Mouse (Mus musculus) megakaryocyte, embryonic 14.5 days (primary cell): ENCODE measurements around the gene Nras. TPM values are rescaled to one million over a fixed set of nuclear protein-coding genes. Genes with fewer than 3 reads are reported as not detected.
A peak's percentile ranks its signal among the peaks of the same experiment; 100 is the strongest.

Experiments used
- H3K27me3 ChIP-seq: replicated peaks from 2 replicates; pipeline ENCODE3; 2012; ENCODE audit warnings: inconsistent platforms
- H3K36me3 ChIP-seq: replicated peaks from 2 replicates; pipeline ENCODE3; 2012; ENCODE audit warnings: low read length, inconsistent platforms, mixed read lengths
- H3K4me1 ChIP-seq: 2 replicates; pipeline ENCODE4 v1.6.1; 2012; ENCODE audit warnings: inconsistent platforms
- H3K4me3 ChIP-seq: replicated peaks from 2 replicates; pipeline ENCODE3; 2012; ENCODE audit warnings: moderate library complexity, mild to moderate bottlenecking, inconsistent platforms
- H3K9me3 ChIP-seq: 2 replicates; pipeline ENCODE4 v1.6.1; 2012; ENCODE audit warnings: inconsistent platforms
- FLI1 ChIP-seq: IDR thresholded peaks from 2 replicates; pipeline ENCODE4 v1.6.1; 2012; ENCODE audit warnings: low read length, inconsistent platforms, mixed read lengths
- GATA1 ChIP-seq: IDR thresholded peaks from 3 replicates; pipeline ENCODE4 v1.6.1; 2012; ENCODE audit warnings: mixed read lengths, low read length, inconsistent platforms, borderline replicate concordance
- polyA plus RNA-seq: library from polyadenylated mRNA; stranded (reverse); fragments of >175 nt; gene quantifications from 2 replicates; pipeline ENCODE4 v1.2.3, GENCODE M21; 2012; ENCODE audit warnings: low replicate concordance; ENCODE audit not compliant: insufficient read depth

Nras gene
- polyA plus RNA-seq, 1 experiment, result 2.9 TPM

GRCm38 (mm10) chr3:103091753-103092152 is 33.7 kb downstream of the Nras start:
- H3K4me1 ChIP-seq, result peaks cover 21% of the 10 kb centered on the region
- no peak overlapping the region for H3K4me3 ChIP-seq
- H3K36me3 ChIP-seq, result no peaks in the 10 kb centered on the region
- H3K27me3 ChIP-seq, result peaks cover 19% of the 10 kb centered on the region
- no peak for TF ChIP-seq FLI1
- TF ChIP-seq GATA1, result no peak
- H3K9me3 ChIP-seq, result no peaks in the 10 kb centered on the region

DNA sequence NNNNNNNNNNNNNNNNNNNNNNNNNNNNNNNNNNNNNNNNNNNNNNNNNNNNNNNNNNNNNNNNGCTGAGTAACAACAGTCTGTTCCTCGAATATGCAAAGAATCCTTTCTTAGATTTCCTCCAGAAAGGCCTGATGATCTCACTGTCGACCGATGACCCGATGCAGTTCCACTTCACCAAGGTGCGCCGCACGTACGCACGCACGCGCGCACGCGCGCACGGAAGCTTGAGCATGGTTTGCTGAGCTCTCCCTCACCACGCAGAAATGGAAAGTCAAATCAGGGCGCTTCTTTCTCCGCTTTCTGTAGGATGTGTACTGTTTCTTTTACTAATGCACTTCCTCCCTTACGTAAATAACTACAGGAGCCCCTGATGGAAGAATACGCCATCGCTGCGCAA is 40.6 kb downstream of the Nras start:
- Histone ChIP-seq H3K4me1 (peaks cover 36% of the 10 kb centered on the region), H3K36me3 (no peaks in the 10 kb centered on the region), H3K9me3 (no peaks in the 10 kb centered on the region), H3K27me3 (peaks cover 11% of the 10 kb centered on the region), H3K4me3 (no peak overlapping the region)
- TF ChIP-seq FLI1 (no peak), GATA1 (no peak)

DNA sequence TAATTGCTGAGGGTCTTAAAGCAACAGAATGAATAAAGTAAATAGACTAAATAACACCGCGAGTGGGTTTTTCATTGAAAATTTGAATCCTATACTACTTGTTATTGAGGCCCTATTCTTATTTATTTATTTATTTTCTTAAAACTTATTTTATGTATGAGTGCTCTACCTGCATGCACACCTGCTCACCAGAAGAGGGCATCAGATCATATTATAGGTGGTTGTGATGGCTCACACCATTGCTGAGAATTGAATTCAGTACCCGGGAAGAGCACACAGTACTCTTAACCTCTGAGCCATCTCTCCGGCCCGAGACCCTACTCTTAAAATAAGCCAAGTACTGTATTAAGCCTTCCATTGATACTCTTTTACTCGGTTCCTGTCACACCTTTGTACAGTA is 41.6 kb downstream of the Nras start:
- Histone ChIP-seq H3K4me1 (peaks cover 40% of the 10 kb centered on the region), H3K36me3 (peaks cover 3% of the 10 kb centered on the region), H3K9me3 (no peaks in the 10 kb centered on the region), H3K4me3 (no peak overlapping the region), H3K27me3 (peaks cover 4% of the 10 kb centered on the region)
- TF ChIP-seq FLI1, result no peak
- no peak for TF ChIP-seq GATA1

GRCm38 (mm10) chr3:103100735-103101134 is 42.6 kb downstream of the Nras start:
- no peaks in the 10 kb centered on the region for H3K9me3 ChIP-seq
- H3K27me3 ChIP-seq, result peaks cover 2% of the 10 kb centered on the region
- H3K36me3 ChIP-seq, result peaks cover 9% of the 10 kb centered on the region
- H3K4me3 ChIP-seq, result no peak overlapping the region
- no peak for TF ChIP-seq GATA1
- no peak for TF ChIP-seq FLI1
- H3K4me1 ChIP-seq, result peaks cover 46% of the 10 kb centered on the region

GRCm38 (mm10) chr3:103101194-103101593 is 43.1 kb downstream of the Nras start:
- H3K27me3 ChIP-seq, result peaks cover 2% of the 10 kb centered on the region
- H3K4me1 ChIP-seq, result peaks cover 51% of the 10 kb centered on the region
- TF ChIP-seq GATA1 (no peak), FLI1 (no peak)
- peaks cover 13% of the 10 kb centered on the region for H3K36me3 ChIP-seq
- no peak overlapping the region for H3K4me3 ChIP-seq
- H3K9me3 ChIP-seq, result no peaks in the 10 kb centered on the region

GRCm38 (mm10) chr3:103101909-103102308 is 43.8 kb downstream of the Nras start:
- Histone ChIP-seq H3K4me3 (peak overlapping the region; percentile 99), H3K4me1 (peaks cover 57% of the 10 kb centered on the region), H3K9me3 (no peaks in the 10 kb centered on the region), H3K27me3 (peaks cover 2% of the 10 kb centered on the region), H3K36me3 (peaks cover 16% of the 10 kb centered on the region)
- TF ChIP-seq GATA1 (no peak), FLI1 (no peak)

DNA sequence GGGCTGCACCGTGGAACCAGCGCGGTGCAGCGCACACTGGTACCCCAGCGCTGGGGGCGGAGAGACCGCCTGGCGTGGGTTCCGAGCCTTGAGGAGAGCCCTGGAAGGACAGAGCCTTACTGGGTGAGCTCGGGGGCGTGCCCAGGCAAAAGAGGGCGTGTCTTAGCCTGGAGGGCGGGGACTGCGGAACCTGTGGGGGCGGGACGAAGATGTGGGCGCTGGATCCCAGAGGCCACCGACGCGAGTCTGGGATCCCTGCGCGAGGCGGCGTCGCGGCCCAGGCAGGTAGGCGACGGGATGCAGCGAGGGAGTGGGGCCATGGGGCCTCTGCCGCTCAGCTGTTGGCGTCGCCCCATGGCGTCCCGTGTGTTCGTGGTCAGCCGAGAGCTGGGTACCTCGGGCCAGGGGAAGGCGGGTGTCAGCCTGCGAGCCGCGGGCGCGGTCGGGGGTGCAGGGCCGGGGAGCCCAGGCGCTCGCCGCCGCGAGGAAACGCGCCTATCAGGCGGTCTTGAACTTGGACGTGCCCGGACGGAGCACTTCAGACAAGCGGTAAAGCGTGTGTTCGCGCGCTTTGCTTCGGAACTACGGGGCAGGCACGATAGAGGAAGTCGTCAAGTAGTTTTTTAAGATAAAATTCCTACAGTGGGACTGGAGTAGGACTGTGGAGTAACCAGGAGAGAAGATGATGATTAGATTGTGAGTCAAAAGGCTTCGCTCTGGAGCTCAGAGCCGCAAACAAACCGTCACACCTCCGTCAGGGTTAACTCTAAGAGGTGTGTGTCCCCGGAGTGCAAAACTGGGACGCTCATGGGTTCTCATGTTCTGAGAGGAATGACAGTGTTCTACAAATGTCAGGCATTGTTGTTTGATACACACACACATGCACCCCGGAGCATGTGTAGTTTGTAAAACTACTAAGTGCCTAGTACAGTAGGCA is 44.6 kb downstream of the Nras start, which contains the start of gene Dennd2c:
Gene Dennd2c, plus strand, starts transcription at position 151 of the 937 bp plus-strand sequence.
- H3K4me1 ChIP-seq, result peaks cover 65% of the 10 kb centered on the region
- peaks cover 2% of the 10 kb centered on the region for H3K27me3 ChIP-seq
- peak within 1 kb of the TSS; percentile 99 for H3K4me3 ChIP-seq
- peaks cover 24% of the 10 kb centered on the region for H3K36me3 ChIP-seq
- TF ChIP-seq GATA1, result no peak
- no peak for TF ChIP-seq FLI1
- H3K9me3 ChIP-seq, result no peaks in the 10 kb centered on the region

DNA sequence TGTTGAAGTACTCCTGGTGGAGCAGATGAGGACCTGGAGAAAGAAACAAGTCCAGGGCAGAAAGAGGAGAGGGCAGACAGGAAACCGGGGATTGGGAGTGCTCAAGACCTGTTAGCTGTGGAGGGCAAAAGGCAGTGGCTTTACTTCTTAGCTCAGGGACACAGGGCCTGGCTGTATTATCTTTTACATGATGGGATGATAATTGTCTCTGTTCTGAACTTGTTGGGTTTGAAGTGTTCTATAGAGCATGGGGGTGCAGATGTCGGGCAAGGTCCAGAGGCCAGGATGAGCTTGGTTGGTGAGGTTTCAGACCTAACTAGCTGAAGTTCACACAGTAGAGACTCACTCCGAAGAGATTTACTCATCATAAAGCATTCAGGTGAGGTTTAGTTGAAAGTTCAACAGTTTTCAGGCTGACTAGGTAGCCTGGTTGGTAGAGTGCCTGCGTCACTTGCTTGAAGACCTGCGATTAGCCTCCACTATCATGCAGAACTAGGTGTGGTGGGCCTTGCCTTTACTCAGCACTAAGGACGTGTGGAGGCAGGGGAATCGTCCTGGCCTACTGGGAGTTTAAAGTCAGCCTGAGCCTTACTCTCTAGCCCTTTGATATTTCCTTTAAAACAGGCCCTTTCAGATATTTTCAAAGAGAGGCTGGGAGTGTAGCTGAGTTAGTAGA is 49.6 kb downstream of the Nras start:
- peaks cover 70% of the 10 kb centered on the region for H3K36me3 ChIP-seq
- H3K27me3 ChIP-seq, result no peaks in the 10 kb centered on the region
- H3K4me3 ChIP-seq, result peak overlapping the region; percentile 57
- no peak for TF ChIP-seq GATA1
- no peaks in the 10 kb centered on the region for H3K9me3 ChIP-seq
- peaks cover 85% of the 10 kb centered on the region for H3K4me1 ChIP-seq

- H3K4me1 ChIP-seq, result peaks cover 95% of the 10 kb centered on the region
- no peak overlapping the region for H3K4me3 ChIP-seq
- peaks cover 74% of the 10 kb centered on the region for H3K36me3 ChIP-seq
- H3K27me3 ChIP-seq, result no peaks in the 10 kb centered on the region
- TF ChIP-seq FLI1, result no peak
- no peak for TF ChIP-seq GATA1
- no peaks in the 10 kb centered on the region for H3K9me3 ChIP-seq
Observed at GRCm38 (mm10) chr3:103112216-103112615, 54.1 kb downstream of the Nras start.

Other genes with a start within 250 kb of the Nras start
- gene Sycp1, start 122.2 kb upstream of the Nras start, polyA plus RNA-seq, result not detected in 2 replicates
- not detected in 2 replicates for gene Nr1h5, start 94.2 kb upstream of the Nras start, polyA plus RNA-seq
- gene Sike1, start 62.6 kb upstream of the Nras start, polyA plus RNA-seq, result 0.36 and 2.5 TPM in 2 replicates
- 1.1 and 6.2 TPM in 2 replicates for gene Csde1, start 37.9 kb upstream of the Nras start, polyA plus RNA-seq
- not detected in 2 replicates for gene Ampd1, start 15.7 kb downstream of the Nras start, polyA plus RNA-seq
- 0.89 and 1.9 TPM in 2 replicates for gene Dennd2c, start 44.3 kb downstream of the Nras start, polyA plus RNA-seq
- 20.7 and 101 TPM in 2 replicates for gene Bcas2, start 113.4 kb downstream of the Nras start, polyA plus RNA-seq
- gene Trim33, start 221.0 kb downstream of the Nras start, polyA plus RNA-seq, result 0.53 and 1.3 TPM in 2 replicates